Mouse (Mus musculus): Measurements from ENCODE around the gene Olfr1215. TPM values are rescaled to one million over a fixed set of nuclear protein-coding genes. Genes with fewer than 3 reads are reported as not detected.

Olfr1215 gene
- total RNA-seq (2023; ENCODE audit: inconsistent age) = not detected in 4 replicates

GRCm38 (mm10) chr2:89006873-89007272 is at the start of gene Olfr1215:
Olfr1215 (minus strand) TSS chr2:89006973.

GRCm38 (mm10) chr2:89031965-89032364 is 25.2 kb upstream of the Olfr1215 start, which contains the start of gene Olfr1217:
Olfr1217 (minus strand) TSS chr2:89032065.

GRCm38 (mm10) chr2:89018240-89018639 is 11.5 kb upstream of the Olfr1215 start, which contains the start of gene Olfr1216:
Olfr1216 (minus strand) TSS chr2:89018340.

GRCm38 (mm10) chr2:88992553-88992952 is 14.2 kb downstream of the Olfr1215 start, which contains the start of gene Olfr1214:
Olfr1214 (minus strand) TSS chr2:88992653.

GRCm38 (mm10) chr2:88980181-88980580 is 26.6 kb downstream of the Olfr1215 start, which contains the start of gene Gm13762:
Gm13762 (minus strand) TSS chr2:88980281.

GRCm38 (mm10) chr2:88953669-88954068 is 53.1 kb downstream of the Olfr1215 start, which contains the start of gene Olfr1212:
Olfr1212 (plus strand) TSS chr2:88953969.

Other genes starting within 250 kb of the Olfr1215 start
- not detected in 4 replicates for gene Olfr1199, start 246.5 kb downstream of the Olfr1215 start, total RNA-seq (2023; ENCODE audit: inconsistent age)
- not detected in 4 replicates for gene Olfr1200, start 236.5 kb downstream of the Olfr1215 start, total RNA-seq (2023; ENCODE audit: inconsistent age)
- not detected in 4 replicates for gene Olfr1201, start 213.9 kb downstream of the Olfr1215 start, total RNA-seq (2023; ENCODE audit: inconsistent age)
- gene Olfr1202, start 192.5 kb downstream of the Olfr1215 start, total RNA-seq (2023; ENCODE audit: inconsistent age) = not detected in 4 replicates
- gene Olfr1205, start 177.2 kb downstream of the Olfr1215 start, total RNA-seq (2023; ENCODE audit: inconsistent age) = not detected in 4 replicates
- gene Olfr1204, start 157.7 kb downstream of the Olfr1215 start, total RNA-seq (2023; ENCODE audit: inconsistent age) = not detected in 4 replicates
- gene Olfr1206, start 143.7 kb downstream of the Olfr1215 start, total RNA-seq (2023; ENCODE audit: inconsistent age) = not detected in 4 replicates
- gene Olfr1208, start 104.7 kb downstream of the Olfr1215 start, total RNA-seq (2023; ENCODE audit: inconsistent age) = not detected in 4 replicates
- gene Olfr1209, start 91.8 kb downstream of the Olfr1215 start, total RNA-seq (2023; ENCODE audit: inconsistent age) = not detected in 4 replicates
- not detected in 4 replicates for gene Olfr1211, start 68.9 kb downstream of the Olfr1215 start, total RNA-seq (2023; ENCODE audit: inconsistent age)
- not detected in 4 replicates for gene Olfr1212, start 53.0 kb downstream of the Olfr1215 start, total RNA-seq (2023; ENCODE audit: inconsistent age)
- not detected in 4 replicates for gene Gm13762, start 26.7 kb downstream of the Olfr1215 start, total RNA-seq (2023; ENCODE audit: inconsistent age)
- not detected in 4 replicates for gene Olfr1214, start 14.3 kb downstream of the Olfr1215 start, total RNA-seq (2023; ENCODE audit: inconsistent age)
- not detected in 4 replicates for gene Olfr1216, start 11.4 kb upstream of the Olfr1215 start, total RNA-seq (2023; ENCODE audit: inconsistent age)
- gene Olfr1217, start 25.1 kb upstream of the Olfr1215 start, total RNA-seq (2023; ENCODE audit: inconsistent age) = not detected in 4 replicates
- gene Olfr1218, start 54.2 kb upstream of the Olfr1215 start, total RNA-seq (2023; ENCODE audit: inconsistent age) = not detected in 4 replicates
- gene Olfr1219, start 76.5 kb upstream of the Olfr1215 start, total RNA-seq (2023; ENCODE audit: inconsistent age) = not detected in 4 replicates
- not detected in 4 replicates for gene Olfr1220, start 99.9 kb upstream of the Olfr1215 start, total RNA-seq (2023; ENCODE audit: inconsistent age)
- not detected in 4 replicates for gene Olfr1221, start 110.3 kb upstream of the Olfr1215 start, total RNA-seq (2023; ENCODE audit: inconsistent age)
- gene Olfr1222, start 126.1 kb upstream of the Olfr1215 start, total RNA-seq (2023; ENCODE audit: inconsistent age) = not detected in 4 replicates
- gene Olfr1223, start 144.6 kb upstream of the Olfr1215 start, total RNA-seq (2023; ENCODE audit: inconsistent age) = not detected in 4 replicates
- gene Olfr1224-ps1, start 157.1 kb upstream of the Olfr1215 start, total RNA-seq (2023; ENCODE audit: inconsistent age) = not detected in 4 replicates
- not detected in 4 replicates for gene Olfr1225, start 167.7 kb upstream of the Olfr1215 start, total RNA-seq (2023; ENCODE audit: inconsistent age)
- not detected in 4 replicates for gene Olfr1226, start 193.1 kb upstream of the Olfr1215 start, total RNA-seq (2023; ENCODE audit: inconsistent age)
- not detected in 4 replicates for gene Olfr1228, start 247.1 kb upstream of the Olfr1215 start, total RNA-seq (2023; ENCODE audit: inconsistent age)

Measured in B cell, adult (primary cell).